Comparison of ENCODE assay signal across 19 mouse cellular contexts in genomic region chr4:33498160-33498874, GRCm38 (mm10).
DNase-seq lines count a peak whose midpoint lies in the region; ATAC-seq and TF ChIP-seq lines count a peak whose summit lies in the region.
"Had no signal": no experiment of that assay in that cellular context is flagged by ENCODE, and none has a peak within 500 bp of the region (broad histone marks: within the 10 kb centered on the region; RNA-seq: fewer than 3 reads in every experiment).

No protein-coding gene starts in this region.

- no peak overlapping the region for H3K4me3 ChIP-seq in forebrain, embryonic 13.5 days
- H3K4me3 ChIP-seq in forebrain, embryonic 10.5 days: no peak overlapping the region
- no peak overlapping the region for H3K4me3 ChIP-seq in hindbrain, embryonic 16.5 days (ENCODE audit: low read length)
- H3K4me3 ChIP-seq in midbrain, postnatal 0 days (ENCODE audit: low read depth, low read length): no peak overlapping the region
- H3K4me3 ChIP-seq in lung, adult 2 months (replicated peaks; ENCODE audit: extremely low read depth, low read depth, low read length): no peak overlapping the region
- H3K4me3 ChIP-seq: embryonic facial prominence, embryonic 13.5 days; hindbrain, embryonic 15.5 days; limb, embryonic 15.5 days had no signal

- no peak for TF ChIP-seq POLR2A in brain, embryonic 14.5 days (IDR thresholded peaks at IDR 0.05; ENCODE audit: borderline replicate concordance, extremely low read depth, insufficient read depth, insufficient read length, poor library complexity, severe bottlenecking)
- no peak for TF ChIP-seq POLR2A in lung, adult 2 months (IDR thresholded peaks at IDR 0.05; ENCODE audit: borderline replicate concordance, extremely low read depth, low read depth, low read length)

- H3K27ac ChIP-seq in forebrain, embryonic 13.5 days: 0 out of 2 replicates have a peak overlapping the region, but pooled peaks have one; percentile 25
- H3K27ac ChIP-seq in forebrain, embryonic 10.5 days: no peak overlapping the region
- no peak overlapping the region for H3K27ac ChIP-seq in hindbrain, embryonic 16.5 days (ENCODE audit: low read depth, low read length)
- H3K27ac ChIP-seq in midbrain, postnatal 0 days (ENCODE audit: low read depth, low read length): peak overlapping the region; percentile 2; the same call in 1 of the 2 replicates
- H3K27ac ChIP-seq: embryonic facial prominence, embryonic 13.5 days; hindbrain, embryonic 15.5 days; limb, embryonic 15.5 days had no signal

- H3K9ac ChIP-seq in forebrain, embryonic 13.5 days: no peak overlapping the region
- no peak overlapping the region for H3K9ac ChIP-seq in hindbrain, embryonic 16.5 days (ENCODE audit: low read depth, low read length)
- no peak overlapping the region for H3K9ac ChIP-seq in midbrain, postnatal 0 days (replicated peaks; ENCODE audit: low read length, poor library complexity, severe bottlenecking)
- H3K9ac ChIP-seq: embryonic facial prominence, embryonic 13.5 days; hindbrain, embryonic 15.5 days; limb, embryonic 15.5 days had no signal

- H3K27me3 ChIP-seq in forebrain, embryonic 13.5 days: no peaks in the 10 kb centered on the region
- H3K27me3 ChIP-seq in forebrain, embryonic 10.5 days (ENCODE audit: poor library complexity, severe bottlenecking): no peaks in the 10 kb centered on the region
- H3K27me3 ChIP-seq in hindbrain, embryonic 16.5 days (replicated peaks; ENCODE audit: control insufficient read depth, insufficient read depth, low read length): no peaks in the 10 kb centered on the region
- H3K27me3 ChIP-seq in midbrain, postnatal 0 days (ENCODE audit: insufficient read depth, low read length): no peaks in the 10 kb centered on the region
- H3K27me3 ChIP-seq: embryonic facial prominence, embryonic 13.5 days; hindbrain, embryonic 15.5 days; limb, embryonic 15.5 days had no signal

- TF ChIP-seq CTCF in brain, embryonic 14.5 days (IDR thresholded peaks at IDR 0.05; ENCODE audit: borderline replicate concordance, extremely low read depth, insufficient read depth, insufficient read length): no peak
- TF ChIP-seq CTCF in midbrain, postnatal 0 days (IDR thresholded peaks at IDR 0.05): no peak
- no peak for TF ChIP-seq CTCF in lung, adult 2 months (IDR thresholded peaks at IDR 0.05; ENCODE audit: insufficient read depth, low read length)

- H3K4me1 ChIP-seq in forebrain, embryonic 13.5 days: peaks cover 20% of the 10 kb centered on the region
- H3K4me1 ChIP-seq in forebrain, embryonic 10.5 days: peaks cover 10% of the 10 kb centered on the region
- H3K4me1 ChIP-seq in hindbrain, embryonic 16.5 days (ENCODE audit: control insufficient read depth, insufficient read depth, low read depth, low read length): no peaks in the 10 kb centered on the region; the same call in 1 of the 2 replicates
- H3K4me1 ChIP-seq in midbrain, postnatal 0 days (ENCODE audit: insufficient read depth, low read length): no peaks in the 10 kb centered on the region
- no peaks in the 10 kb centered on the region for H3K4me1 ChIP-seq in lung, adult 2 months (ENCODE audit: control insufficient read depth, insufficient read depth, low read length)
- H3K4me1 ChIP-seq: embryonic facial prominence, embryonic 13.5 days; limb, embryonic 15.5 days had no signal

- DNase-seq in forebrain, embryonic 10.5 days (ENCODE audit: extremely low spot score, low spot score): no peak
- peak; percentile 85 for DNase-seq in brain, embryonic 14.5 days (ENCODE audit: low read depth)
- DNase-seq in midbrain, postnatal 0 days (ENCODE audit: low spot score): no peak
- DNase-seq in kidney, postnatal 36 days: no peak
- DNase-seq in lung, adult 2 months: no peak
- DNase-seq: adrenal gland, adult 8-10 months; cerebellum, adult 18-20 months; gastrocnemius, postnatal 10 days; heart, adult 18-20 months; kidney, adult 18-20 months; kidney, postnatal 25 days; lung, adult 18-20 months; lung, postnatal 4 days; thymus, postnatal 14 days had no signal

- H3K4me2 ChIP-seq in forebrain, embryonic 13.5 days: no peak overlapping the region
- no peak overlapping the region for H3K4me2 ChIP-seq in hindbrain, embryonic 16.5 days (ENCODE audit: low read length)
- H3K4me2 ChIP-seq in midbrain, postnatal 0 days (ENCODE audit: low read depth, low read length, poor library complexity, severe bottlenecking): no peak overlapping the region
- H3K4me2 ChIP-seq: embryonic facial prominence, embryonic 13.5 days; hindbrain, embryonic 15.5 days; limb, embryonic 15.5 days had no signal

- WGBS in forebrain, embryonic 13.5 days: 53% methylated on average over 4 of the region's 4 CpGs
- WGBS in forebrain, embryonic 10.5 days: 82% methylated on average over 4 of the region's 4 CpGs
- 39% methylated on average over 4 of the region's 4 CpGs for WGBS in hindbrain, embryonic 16.5 days
- WGBS in midbrain, postnatal 0 days: 28% methylated on average over 4 of the region's 4 CpGs
- 86% methylated on average over 4 of the region's 4 CpGs for WGBS in lung, adult 2 months

- H3K36me3 ChIP-seq in forebrain, embryonic 13.5 days (ENCODE audit: poor library complexity, severe bottlenecking): peaks cover 26% of the 10 kb centered on the region; the same call in 1 of the 2 replicates
- H3K36me3 ChIP-seq in forebrain, embryonic 10.5 days (replicated peaks): peaks cover 26% of the 10 kb centered on the region
- no peaks in the 10 kb centered on the region; the same call in 1 of the 2 replicates for H3K36me3 ChIP-seq in hindbrain, embryonic 16.5 days (ENCODE audit: control insufficient read depth, insufficient read depth, low read length)
- H3K36me3 ChIP-seq in midbrain, postnatal 0 days (ENCODE audit: insufficient read depth, low read length): peaks cover 3% of the 10 kb centered on the region; the same call in 1 of the 2 replicates
- H3K36me3 ChIP-seq: hindbrain, embryonic 15.5 days had no signal

- peak; percentile 88 for ATAC-seq in forebrain, embryonic 13.5 days
- peak; percentile 54 for ATAC-seq in hindbrain, embryonic 16.5 days
- ATAC-seq in midbrain, postnatal 0 days (ENCODE audit: low FRiP score): no peak

- peaks cover 5% of the 10 kb centered on the region for H3K9me3 ChIP-seq in forebrain, embryonic 13.5 days (replicated peaks)
- no peaks in the 10 kb centered on the region for H3K9me3 ChIP-seq in forebrain, embryonic 10.5 days
- H3K9me3 ChIP-seq in hindbrain, embryonic 16.5 days (ENCODE audit: control insufficient read depth, low read length): peaks cover 4% of the 10 kb centered on the region; the same call in 1 of the 2 replicates
- H3K9me3 ChIP-seq in midbrain, postnatal 0 days (ENCODE audit: low read length): 0 out of 2 replicates have a peak, but pooled peaks cover 3% of the 10 kb centered on the region
- H3K9me3 ChIP-seq: embryonic facial prominence, embryonic 13.5 days; hindbrain, embryonic 15.5 days; limb, embryonic 15.5 days had no signal

Comparison
In these comparisons a context has a peak if more than half of its experiments do, and no peak if none do; other contexts are left out.
1. H3K27ac ChIP-seq: peak in forebrain, embryonic 13.5 days (single experiment) and midbrain, postnatal 0 days (single experiment); none in forebrain, embryonic 10.5 days (single experiment) and hindbrain, embryonic 16.5 days (single experiment).